Comparison of ENCODE assay signal across 10 mouse cellular contexts in the genomic region with DNA sequence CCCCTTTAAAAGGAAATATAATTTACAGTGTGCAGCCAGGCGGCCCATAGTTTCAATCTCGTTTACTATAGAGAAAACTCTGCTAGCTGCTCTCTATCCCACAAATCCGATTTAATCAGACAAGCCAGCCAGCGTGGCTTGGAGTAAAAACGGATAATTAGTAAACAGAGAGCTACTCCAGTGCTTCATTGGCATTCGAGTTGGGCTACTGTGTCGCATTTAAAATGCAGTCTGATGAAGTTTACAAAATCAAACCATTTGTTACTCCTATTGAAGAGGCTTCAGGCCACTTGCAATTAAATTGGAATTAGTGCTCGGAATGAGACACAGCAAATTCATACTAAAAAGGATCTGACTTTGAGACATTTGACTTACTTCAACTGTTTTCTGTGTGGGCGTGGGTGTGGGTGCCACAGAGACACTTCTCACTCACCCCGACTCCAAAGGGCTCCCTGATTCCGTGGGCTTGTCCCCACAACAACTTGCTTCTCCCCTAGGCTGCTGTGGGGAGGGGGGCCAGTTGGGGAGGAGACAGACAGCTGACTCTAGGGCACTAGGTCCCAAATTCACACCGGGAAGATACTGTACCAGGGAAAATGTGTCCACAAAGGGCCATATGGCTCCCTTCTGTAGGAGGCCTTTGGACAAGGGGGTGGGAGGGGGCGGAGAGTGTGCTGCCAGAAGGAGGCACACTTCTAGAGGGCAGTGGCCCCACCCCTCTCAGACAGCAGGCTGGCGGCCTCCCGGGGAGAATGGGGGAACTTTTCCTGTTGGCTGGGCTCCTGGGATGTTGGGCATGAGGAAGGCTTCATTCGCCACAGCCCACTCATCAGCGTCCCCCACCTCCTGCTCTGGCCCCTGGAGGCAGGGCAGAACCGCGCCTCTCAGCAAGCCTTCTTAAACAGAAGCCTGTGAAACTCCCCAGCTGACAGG.
A peak's percentile ranks its signal among the peaks of the same experiment; 100 is the strongest.
DNase-seq lines count a peak whose midpoint lies in the region; ATAC-seq lines count a peak whose summit lies in the region.
"Had no signal": no experiment of that assay in that cellular context is flagged by ENCODE, and none has a peak within 500 bp of the region (broad histone marks: within the 10 kb centered on the region; RNA-seq: fewer than 3 reads in every experiment).

No protein-coding gene starts in this region.

- H3K9me3 ChIP-seq in embryonic facial prominence, embryonic 12.5 days: no peaks in the 10 kb centered on the region
- H3K9me3 ChIP-seq in hindbrain, embryonic 15.5 days: no peaks in the 10 kb centered on the region
- H3K9me3 ChIP-seq in stomach, embryonic 16.5 days (replicated peaks; ENCODE audit: control insufficient read depth, low read length): no peaks in the 10 kb centered on the region
- H3K9me3 ChIP-seq: G1E had no signal

- no peak overlapping the region for H3K9ac ChIP-seq in embryonic facial prominence, embryonic 12.5 days
- no peak overlapping the region for H3K9ac ChIP-seq in hindbrain, embryonic 15.5 days
- H3K9ac ChIP-seq in stomach, embryonic 16.5 days (ENCODE audit: low read length): no peak overlapping the region

- H3K4me3 ChIP-seq in embryonic facial prominence, embryonic 12.5 days: no peak overlapping the region
- no peak overlapping the region for H3K4me3 ChIP-seq in hindbrain, embryonic 15.5 days
- H3K4me3 ChIP-seq in stomach, embryonic 16.5 days (replicated peaks; ENCODE audit: low read length): no peak overlapping the region

- no peak for ATAC-seq in embryonic facial prominence, embryonic 12.5 days (ENCODE audit: insufficient number of reproducible peaks, insufficient read depth, low FRiP score, low TSS enrichment)
- ATAC-seq in hindbrain, embryonic 15.5 days (ENCODE audit: low FRiP score, low read depth): peak; percentile 84
- peak; percentile 62 for ATAC-seq in stomach, embryonic 16.5 days (ENCODE audit: insufficient read depth, low FRiP score)

- peak overlapping the region; percentile 66 for H3K27ac ChIP-seq in embryonic facial prominence, embryonic 12.5 days
- peak overlapping the region; percentile 64 for H3K27ac ChIP-seq in hindbrain, embryonic 15.5 days (replicated peaks)
- H3K27ac ChIP-seq in stomach, embryonic 16.5 days (ENCODE audit: low read length): 0 out of 2 replicates have a peak overlapping the region, but pooled peaks have one; percentile 24
- H3K27ac ChIP-seq: macrophage had no signal

- 0 out of 2 replicates have a peak, but pooled peaks cover 6% of the 10 kb centered on the region for H3K27me3 ChIP-seq in embryonic facial prominence, embryonic 12.5 days
- H3K27me3 ChIP-seq in hindbrain, embryonic 15.5 days: no peaks in the 10 kb centered on the region
- H3K27me3 ChIP-seq in stomach, embryonic 16.5 days (ENCODE audit: control insufficient read depth, insufficient read depth, low read length): no peaks in the 10 kb centered on the region

- no peaks in the 10 kb centered on the region for H3K36me3 ChIP-seq in embryonic facial prominence, embryonic 12.5 days
- no peaks in the 10 kb centered on the region for H3K36me3 ChIP-seq in hindbrain, embryonic 15.5 days
- H3K36me3 ChIP-seq in stomach, embryonic 16.5 days (ENCODE audit: control insufficient read depth, insufficient read depth, low read length): no peaks in the 10 kb centered on the region

- peaks cover 34% of the 10 kb centered on the region for H3K4me1 ChIP-seq in embryonic facial prominence, embryonic 12.5 days
- peaks cover 42% of the 10 kb centered on the region for H3K4me1 ChIP-seq in hindbrain, embryonic 15.5 days (replicated peaks)
- peaks cover 25% of the 10 kb centered on the region for H3K4me1 ChIP-seq in stomach, embryonic 16.5 days (ENCODE audit: control insufficient read depth, insufficient read depth, low read length)

- peak overlapping the region; percentile 27; the same call in 1 of the 2 replicates for H3K4me2 ChIP-seq in embryonic facial prominence, embryonic 12.5 days (replicated peaks)
- peak overlapping the region; percentile 4 for H3K4me2 ChIP-seq in hindbrain, embryonic 15.5 days
- H3K4me2 ChIP-seq in stomach, embryonic 16.5 days (ENCODE audit: low read depth, low read length): no peak overlapping the region

- WGBS in embryonic facial prominence, embryonic 12.5 days: 18% methylated on average over 19 of the region's 19 CpGs
- WGBS in hindbrain, embryonic 15.5 days: 10% methylated on average over 19 of the region's 19 CpGs
- 32% methylated on average over 19 of the region's 19 CpGs for WGBS in stomach, embryonic 16.5 days

- peak; percentile 51 for DNase-seq in left cerebral cortex, adult 18-20 months (ENCODE audit: low spot score in 2 of 2)
- no peak for DNase-seq in left cerebral cortex, adult 9 months (ENCODE audit: low spot score in 2 of 2)
- peak; percentile 69 for DNase-seq in lung, postnatal 36 days
- DNase-seq in adrenal gland, postnatal 10 days: no peak
- no peak for DNase-seq in gastrocnemius, postnatal 4 days (ENCODE audit: low spot score in 2 of 2)

Comparison
In these comparisons a context has a peak if more than half of its experiments do, and no peak if none do; other contexts are left out.
1. DNase-seq: peak in left cerebral cortex, adult 18-20 months (2 of 2) and lung, postnatal 36 days (single experiment); none in left cerebral cortex, adult 9 months (0 of 2), adrenal gland, postnatal 10 days (single experiment) and gastrocnemius, postnatal 4 days (0 of 2).
2. Peak in every context shown above with its lines, with median percentiles within 50 percentile points of each other: H3K27ac ChIP-seq.